Mouse (Mus musculus): ENCODE measurements at regions not wholly inside any gene's neighbourhood (a gene's known extent, or its start where the extent isn't known, plus 50 kb on each side); places are given as distances from the start of the nearest gene placed in this dataset.

GRCm38 (mm10) chr8:49998281-49999037 lies 1154.7 kb upstream of the Tenm3 start:
- Histone ChIP-seq H3K4me1 (0 out of 2 replicates have a peak, but pooled peaks cover 5% of the 10 kb centered on the region), H3K9ac (replicated peaks) (no peak overlapping the region), H3K36me3 (no peaks in the 10 kb centered on the region), H3K4me3 (no peak overlapping the region), H3K27me3 (peaks cover 25% of the 10 kb centered on the region), H3K9me3 (no peaks in the 10 kb centered on the region), H3K4me2 (replicated peaks) (0 out of 2 replicates have a peak overlapping the region, but pooled peaks have one; percentile 0), H3K27ac (replicated peaks) (no peak overlapping the region)
- 16% methylated on average over 8 of the region's 8 CpGs for WGBS
- peak; percentile 83 for ATAC-seq (ENCODE audit: low FRiP score, low read depth)

Measured in midbrain, embryonic 12.5 days (tissue).